Mouse (Mus musculus) ES-E14 (cell line): ENCODE data around the gene Ifngr1. TPM values are rescaled to one million over a fixed set of nuclear protein-coding genes. Genes with fewer than 3 reads are reported as not detected.

Experiments used
- DNase-seq: peaks from one replicate; pipeline ENCODE4 v3.0.0-alpha.2; 2013; ENCODE audit warnings: low read depth, low spot score
- H3K27ac ChIP-seq: 2 replicates; pipeline ENCODE4 v1.5.1; 2012; ENCODE audit warnings: low read depth, mild to moderate bottlenecking, low read length, moderate library complexity, mixed read lengths; ENCODE audit not compliant: poor library complexity, insufficient read depth, severe bottlenecking
- H3K36me3 ChIP-seq: 2 replicates; pipeline ENCODE4 v1.6.1; 2012; ENCODE audit warnings: mild to moderate bottlenecking, low read length, moderate library complexity, mixed read lengths; ENCODE audit not compliant: control insufficient read depth, poor library complexity, insufficient read depth, severe bottlenecking
- H3K4me1 ChIP-seq, 2 experiments: fragments of 150-350 bp in 1 of 2; sonication (generic) in 1 of 2; 2 replicates each; pipeline ENCODE4 v1.6.1; 2012; ENCODE audit warnings: low read length in 2 of 2, mild to moderate bottlenecking in 1 of 2, mixed read lengths in 1 of 2; ENCODE audit not compliant: control insufficient read depth in 2 of 2, insufficient read depth in 2 of 2, poor library complexity in 1 of 2
- H3K4me3 ChIP-seq, 2 experiments: fragments of 150-350 bp in 1 of 2; sonication (generic) in 1 of 2; 2 replicates each; pipeline ENCODE4 v1.5.1; 2012; ENCODE audit warnings: low read length in 2 of 2, low read depth in 1 of 2, mild to moderate bottlenecking in 1 of 2, mixed read lengths in 1 of 2; ENCODE audit not compliant: insufficient read depth in 1 of 2, poor library complexity in 1 of 2, severe bottlenecking in 1 of 2
- H3K9ac ChIP-seq: 2 replicates; pipeline ENCODE4 v1.6.1; 2012; ENCODE audit warnings: low read depth, mild to moderate bottlenecking, low read length, mixed read lengths; ENCODE audit not compliant: poor library complexity, insufficient read depth, severe bottlenecking
- H3K9me3 ChIP-seq: fragments of 150-350 bp; sonication (generic); 2 replicates; pipeline ENCODE4 v1.6.1; 2012; ENCODE audit warnings: low read depth, mild to moderate bottlenecking, low read length; ENCODE audit not compliant: control insufficient read depth, insufficient read depth
- CHD2 ChIP-seq: IDR thresholded peaks from 2 replicates; pipeline ENCODE4 v1.6.1; 2014; ENCODE audit warnings: mild to moderate bottlenecking, low read depth, low read length, inconsistent platforms
- HCFC1 ChIP-seq: IDR thresholded peaks from 2 replicates; pipeline ENCODE4 v1.6.1; 2012; ENCODE audit warnings: low read length, inconsistent platforms, borderline replicate concordance; ENCODE audit not compliant: insufficient read depth
- MAFK ChIP-seq: IDR thresholded peaks from 2 replicates; pipeline ENCODE4 v1.6.1; 2014; ENCODE audit warnings: mild to moderate bottlenecking, low read depth, low read length, inconsistent platforms; ENCODE audit not compliant: insufficient read depth
- ZC3H11A ChIP-seq: IDR thresholded peaks from 2 replicates; pipeline ENCODE4 v1.6.1; 2012; ENCODE audit warnings: low read depth, mild to moderate bottlenecking, inconsistent platforms, low read length, borderline replicate concordance
- ZNF384 ChIP-seq: IDR thresholded peaks from 2 replicates; pipeline ENCODE4 v1.6.1; 2012; ENCODE audit warnings: low read depth, low read length, inconsistent platforms
- in situ Hi-C, 2 experiments: fragments of 600-800 bp; cut with MboI; formaldehyde crosslinking; loops; one replicate each; pipeline ENCODE4 v1.15.1; 2025; ENCODE audit warnings: low sequenced_read_pairs in 2 of 2, inconsistent platforms in 1 of 2; ENCODE audit not compliant: unreplicated experiment in 2 of 2
- total RNA-seq: library from RNA; depleted of rRNA; stranded (reverse); fragments of 300-350 nt; gene quantifications from 2 replicates; pipeline ENCODE4 v1.2.3, GENCODE M21; 2012

Gene Ifngr1
- total RNA-seq, 1 experiment = 8.3 TPM

DNA sequence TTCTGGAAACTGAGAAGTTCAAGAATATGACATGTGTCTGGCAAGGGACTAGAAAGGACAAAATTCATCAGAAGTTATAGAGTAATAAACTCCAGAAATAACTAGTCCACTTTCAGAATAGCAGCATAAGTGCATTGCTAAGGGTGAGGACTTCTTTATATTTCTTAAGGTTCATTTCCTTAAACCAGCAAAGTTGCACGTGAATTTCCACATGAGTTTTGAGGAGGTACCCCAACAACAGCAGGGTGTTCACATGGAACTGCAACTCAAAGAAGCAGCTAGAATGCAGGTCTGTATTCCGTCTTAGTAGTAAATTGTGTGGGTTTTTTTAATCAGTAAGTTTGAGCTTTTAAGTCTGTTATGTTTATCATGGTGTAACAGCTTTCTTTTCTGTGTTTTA is 37.9 kb upstream of the Ifngr1 start:
- in situ Hi-C loops = no loop called here
- H3K36me3 ChIP-seq = no peaks in the 10 kb centered on the region
- no peak overlapping the region for H3K4me3 ChIP-seq
- no peak overlapping the region for H3K9ac ChIP-seq
- H3K4me1 ChIP-seq = no peaks in the 10 kb centered on the region
- no peaks in the 10 kb centered on the region for H3K9me3 ChIP-seq
- no peak overlapping the region for H3K27ac ChIP-seq
- TF ChIP-seq ZC3H11A (no peak), HCFC1 (no peak), MAFK (no peak), CHD2 (no peak), ZNF384 (no peak)
- DNase-seq = no peak

GRCm38 (mm10) chr10:19557696-19558095 is 34.1 kb upstream of the Ifngr1 start:
- no peak overlapping the region for H3K27ac ChIP-seq

GRCm38 (mm10) chr10:19559565-19560165 is 32.1 kb upstream of the Ifngr1 start:
- in situ Hi-C loops = no loop called here
- TF ChIP-seq MAFK (no peak), CHD2 (no peak), ZC3H11A (no peak), HCFC1 (no peak), ZNF384 (no peak)
- Histone ChIP-seq H3K9me3 (no peaks in the 10 kb centered on the region), H3K36me3 (no peaks in the 10 kb centered on the region), H3K4me1 (no peaks in the 10 kb centered on the region), H3K9ac (no peak overlapping the region), H3K27ac (no peak overlapping the region), H3K4me3 (no peak overlapping the region)
- DNase-seq = no peak

More at GRCm38 (mm10) chr10:19557696-19558095, 34.1 kb upstream of the Ifngr1 start:
- H3K9me3 ChIP-seq = no peaks in the 10 kb centered on the region
- H3K4me1 ChIP-seq = no peaks in the 10 kb centered on the region
- no peak for TF ChIP-seq ZC3H11A
- TF ChIP-seq HCFC1 = no peak
- TF ChIP-seq ZNF384 = no peak
- no peak for TF ChIP-seq CHD2
- no peak for TF ChIP-seq MAFK
- H3K36me3 ChIP-seq = no peaks in the 10 kb centered on the region
- no peak overlapping the region for H3K9ac ChIP-seq
- H3K4me3 ChIP-seq = no peak overlapping the region
- in situ Hi-C loops = no loop called here
- DNase-seq = no peak

- Histone ChIP-seq H3K9me3 (no peaks in the 10 kb centered on the region), H3K9ac (no peak overlapping the region), H3K27ac (no peak overlapping the region), H3K4me1 (no peaks in the 10 kb centered on the region), H3K4me3 (no peak overlapping the region), H3K36me3 (no peaks in the 10 kb centered on the region)
- DNase-seq = no peak
- in situ Hi-C loops = no loop called here
- TF ChIP-seq HCFC1 = no peak
- no peak for TF ChIP-seq ZNF384
These were observed 29.2 kb upstream of the Ifngr1 start for GRCm38 (mm10) chr10:19562598-19562997.

DNA sequence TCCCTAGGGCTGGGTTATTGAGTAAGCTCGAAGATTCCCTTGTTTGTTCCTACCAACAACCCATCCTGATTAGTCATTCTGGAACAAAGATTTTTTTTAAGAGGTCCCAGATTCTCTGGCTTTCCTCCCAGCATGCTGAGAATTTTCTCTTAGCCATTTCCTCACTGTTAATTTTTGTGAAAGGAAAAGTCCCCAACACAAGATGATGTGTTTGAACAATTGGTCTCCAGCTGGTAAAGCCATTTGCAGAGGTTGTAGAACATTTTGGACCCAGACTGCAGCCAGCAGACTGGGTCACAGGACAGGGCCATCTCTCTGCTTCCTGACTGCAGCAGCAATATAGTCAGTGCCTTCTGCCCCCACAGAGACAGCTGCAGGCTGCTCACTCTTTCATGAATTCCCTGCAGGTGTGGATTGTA is 28.3 kb upstream of the Ifngr1 start:
- H3K9ac ChIP-seq = no peak overlapping the region
- H3K27ac ChIP-seq = no peak overlapping the region
- no peaks in the 10 kb centered on the region for H3K9me3 ChIP-seq
- no peak for DNase-seq
- H3K4me3 ChIP-seq = no peak overlapping the region
- TF ChIP-seq MAFK (no peak), ZC3H11A (no peak), ZNF384 (no peak), CHD2 (no peak), HCFC1 (no peak)
- in situ Hi-C loops = no loop called here
- no peaks in the 10 kb centered on the region for H3K36me3 ChIP-seq
- H3K4me1 ChIP-seq = no peaks in the 10 kb centered on the region
